Mouse (Mus musculus): Measurements from ENCODE around the gene Zfp426. TPM values are rescaled to one million over a fixed set of nuclear protein-coding genes. Genes with fewer than 3 reads are reported as not detected.

The Zfp426 gene
- total and polyA plus RNA-seq, 3 experiments = 11.8 to 18.2 (median 14.7) TPM

DNA sequence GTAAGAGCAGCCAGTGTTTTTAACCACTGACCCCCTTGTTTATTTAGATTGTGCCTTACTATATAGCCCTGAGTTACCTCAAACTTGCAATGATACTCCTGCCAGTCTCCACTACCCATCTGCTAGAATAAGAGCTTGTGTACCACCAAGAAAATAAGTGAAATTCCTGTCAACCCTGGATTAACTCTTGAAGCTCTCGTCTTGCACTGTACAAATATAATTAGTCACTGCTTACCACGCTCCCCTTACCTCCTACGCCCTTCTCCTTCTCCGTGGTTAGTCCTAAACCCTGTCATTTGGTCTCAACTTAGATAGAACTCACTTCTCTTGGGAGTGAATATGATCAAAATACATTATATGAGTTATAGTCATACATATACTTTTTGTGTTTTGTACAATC lies 26.2 kb upstream of the Zfp426 start:
- no peak overlapping the region for H3K4me3 ChIP-seq (replicated peaks in 1 of 3; ENCODE audit: low read depth in 2 of 3, low read length in 2 of 3, poor library complexity in 1 of 3)
- no peak overlapping the region for H3K9ac ChIP-seq (ENCODE audit: insufficient read depth, low read depth)
- H3K27ac ChIP-seq (ENCODE audit: insufficient read depth, low read depth) = no peak overlapping the region
- peaks cover 0 to 28% of the 10 kb centered on the region in 2 experiments; a peak in 2 of 4 replicates for H3K4me1 ChIP-seq (ENCODE audit: control insufficient read depth in 1 of 2, insufficient read depth in 2 of 2)
- peaks cover 28% of the 10 kb centered on the region for H3K79me2 ChIP-seq (replicated peaks; ENCODE audit: control insufficient read depth, extremely low read depth, insufficient read depth, poor library complexity, severe bottlenecking)
- TF ChIP-seq USF1 (IDR thresholded peaks at IDR 0.05; ENCODE audit: low read depth, low read length) = no peak
- no peak for TF ChIP-seq BHLHE40 (IDR thresholded peaks at IDR 0.05; ENCODE audit: low read depth, low read length)
- TF ChIP-seq CTCF (conservative IDR thresholded peaks at IDR 0.05 in 1 of 2, IDR thresholded peaks at IDR 0.05 in 1 of 2; ENCODE audit: low read depth in 2 of 2, low read length in 2 of 2) = no peak
- no peak for TF ChIP-seq MYC (IDR thresholded peaks at IDR 0.05; ENCODE audit: low read depth, low read length)
- no peak for TF ChIP-seq ZC3H11A (IDR thresholded peaks at IDR 0.05; ENCODE audit: low read depth, low read length)
- TF ChIP-seq GABPA (IDR thresholded peaks at IDR 0.05; ENCODE audit: insufficient replicate concordance, low read depth, low read length) = no peak
- TF ChIP-seq CHD1 (IDR thresholded peaks at IDR 0.05; ENCODE audit: low read depth, low read length) = no peak
- no peak for TF ChIP-seq KAT2A (IDR thresholded peaks at IDR 0.05; ENCODE audit: insufficient replicate concordance, low read length)
- no peak for TF ChIP-seq MXI1 (IDR thresholded peaks at IDR 0.05; ENCODE audit: low read depth, low read length)
- TF ChIP-seq JUND (conservative IDR thresholded peaks at IDR 0.05; ENCODE audit: low read depth, low read length) = no peak
- no peak for TF ChIP-seq ELF1 (IDR thresholded peaks at IDR 0.05; ENCODE audit: low read depth, low read length)
- no peak for TF ChIP-seq HCFC1 (IDR thresholded peaks at IDR 0.05; ENCODE audit: low read depth, low read length)
- H3K36me3 ChIP-seq (replicated peaks in 1 of 2; ENCODE audit: control insufficient read depth in 1 of 2, insufficient read depth in 1 of 2, low read length in 1 of 2) = peaks cover 21 to 49% of the 10 kb centered on the region in 2 experiments
- in situ Hi-C loops (cut with MboI; ENCODE audit: low pct_ligation_motif_present, low pct_unique_long_range_greater_than_20kb, low sequenced_read_pairs) (no loop called here), dilution Hi-C loops (cut with MboI; ENCODE audit: extremely low pct_ligation_motif_present, extremely low pct_unique_long_range_greater_than_20kb, low sequenced_read_pairs) (no loop called here)
- no peaks in the 10 kb centered on the region for H3K27me3 ChIP-seq (replicated peaks)
- H3K4me2 ChIP-seq (ENCODE audit: insufficient read depth, low read depth, poor library complexity, severe bottlenecking) = no peak overlapping the region
- no peak for DNase-seq (ENCODE audit: extremely low read depth)
- H3K9me3 ChIP-seq (replicated peaks; ENCODE audit: low read length) = no peaks in the 10 kb centered on the region

DNA sequence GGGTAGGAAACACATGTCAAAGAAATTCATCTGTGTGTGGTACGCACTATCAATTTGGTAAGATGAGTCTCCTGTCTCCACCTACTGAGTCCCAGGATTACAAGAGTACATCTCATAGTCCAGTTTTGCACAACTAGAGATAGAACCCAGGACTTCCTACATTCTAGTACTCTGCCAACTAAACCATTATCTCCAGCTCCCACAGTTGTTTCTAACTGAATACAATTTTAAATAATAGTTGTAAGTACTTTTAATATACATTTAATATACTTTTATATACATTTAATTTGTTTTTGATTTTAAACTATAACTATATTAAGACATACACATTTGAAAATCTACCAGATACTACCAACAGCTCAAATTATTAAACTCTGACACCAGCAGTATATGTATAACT lies 25.2 kb upstream of the Zfp426 start:
- H3K27me3 ChIP-seq (replicated peaks) = no peaks in the 10 kb centered on the region
- H3K9me3 ChIP-seq (replicated peaks; ENCODE audit: low read length) = no peaks in the 10 kb centered on the region
- H3K9ac ChIP-seq (ENCODE audit: insufficient read depth, low read depth) = no peak overlapping the region
- H3K4me2 ChIP-seq (ENCODE audit: insufficient read depth, low read depth, poor library complexity, severe bottlenecking) = no peak overlapping the region
- no peak overlapping the region for H3K27ac ChIP-seq (ENCODE audit: insufficient read depth, low read depth)
- peaks cover 35% of the 10 kb centered on the region for H3K79me2 ChIP-seq (replicated peaks; ENCODE audit: control insufficient read depth, extremely low read depth, insufficient read depth, poor library complexity, severe bottlenecking)
- peaks cover 0 to 28% of the 10 kb centered on the region in 2 experiments; a peak in 2 of 4 replicates for H3K4me1 ChIP-seq (ENCODE audit: control insufficient read depth in 1 of 2, insufficient read depth in 2 of 2)
- dilution Hi-C loops (cut with MboI; ENCODE audit: extremely low pct_ligation_motif_present, extremely low pct_unique_long_range_greater_than_20kb, low sequenced_read_pairs) (no loop called here), in situ Hi-C loops (cut with MboI; ENCODE audit: low pct_ligation_motif_present, low pct_unique_long_range_greater_than_20kb, low sequenced_read_pairs) (no loop called here)
- TF ChIP-seq USF2 (conservative IDR thresholded peaks at IDR 0.05; ENCODE audit: low read depth, low read length) = no peak
- no peak for TF ChIP-seq SIN3A (IDR thresholded peaks at IDR 0.05; ENCODE audit: low read length)
- TF ChIP-seq ELF1 (IDR thresholded peaks at IDR 0.05; ENCODE audit: low read depth, low read length) = no peak
- H3K36me3 ChIP-seq (replicated peaks in 1 of 2; ENCODE audit: control insufficient read depth in 1 of 2, insufficient read depth in 1 of 2, low read length in 1 of 2) = peaks cover 26 to 59% of the 10 kb centered on the region in 2 experiments
- no peak for DNase-seq (ENCODE audit: extremely low read depth)
- no peak overlapping the region for H3K4me3 ChIP-seq (replicated peaks in 1 of 3; ENCODE audit: low read depth in 2 of 3, low read length in 2 of 3, poor library complexity in 1 of 3)

DNA sequence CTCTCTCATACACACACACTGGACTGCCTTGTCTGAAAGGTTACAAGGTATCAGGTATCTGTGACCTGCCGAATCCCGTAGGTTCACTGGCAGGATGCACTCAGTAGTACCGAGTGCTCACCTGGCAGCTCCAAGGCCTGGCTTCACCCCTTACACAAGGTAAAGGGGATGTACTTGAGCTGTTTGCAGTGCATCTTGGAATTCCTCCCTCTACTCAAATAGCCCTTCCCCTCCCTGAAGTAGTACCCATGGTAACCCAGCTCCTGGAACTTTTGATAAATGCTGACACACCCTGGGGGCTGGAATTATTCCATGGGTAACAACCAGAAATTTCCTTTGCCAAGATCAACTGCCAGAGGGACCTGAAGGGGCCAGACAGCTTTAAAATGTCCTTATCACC lies 21.5 kb upstream of the Zfp426 start:
- Histone ChIP-seq H3K79me2 (replicated peaks; ENCODE audit: control insufficient read depth, extremely low read depth, insufficient read depth, poor library complexity, severe bottlenecking) (peaks cover 27% of the 10 kb centered on the region), H3K9ac (ENCODE audit: insufficient read depth, low read depth) (no peak overlapping the region), H3K36me3 (replicated peaks in 1 of 2; ENCODE audit: control insufficient read depth in 1 of 2, insufficient read depth in 1 of 2, low read length in 1 of 2) (peaks cover 29 to 88% of the 10 kb centered on the region in 2 experiments), H3K27ac (ENCODE audit: insufficient read depth, low read depth) (no peak overlapping the region), H3K9me3 (replicated peaks; ENCODE audit: low read length) (no peaks in the 10 kb centered on the region), H3K4me2 (ENCODE audit: insufficient read depth, low read depth, poor library complexity, severe bottlenecking) (no peak overlapping the region), H3K4me3 (replicated peaks in 1 of 3; ENCODE audit: low read depth in 2 of 3, low read length in 2 of 3, poor library complexity in 1 of 3) (no peak overlapping the region), H3K4me1 (ENCODE audit: control insufficient read depth in 1 of 2, insufficient read depth in 2 of 2) (peaks cover 0 to 41% of the 10 kb centered on the region in 2 experiments; a peak in 2 of 4 replicates), H3K27me3 (replicated peaks) (no peaks in the 10 kb centered on the region)
- dilution Hi-C loops (cut with MboI; ENCODE audit: extremely low pct_ligation_motif_present, extremely low pct_unique_long_range_greater_than_20kb, low sequenced_read_pairs) = no loop called here
- in situ Hi-C loops (cut with MboI; ENCODE audit: low pct_ligation_motif_present, low pct_unique_long_range_greater_than_20kb, low sequenced_read_pairs) = no loop called here
- no peak for DNase-seq (ENCODE audit: extremely low read depth)
- TF ChIP-seq TBP (conservative IDR thresholded peaks at IDR 0.05; ENCODE audit: low read depth, low read length) = no peak
